Mouse (Mus musculus): ENCODE measurements around the gene Slc9a2. TPM values are rescaled to one million over a fixed set of nuclear protein-coding genes. Genes with fewer than 3 reads are reported as not detected.

The Slc9a2 gene
- polyA plus RNA-seq (2014; fragmentation: Nextera tagmentation; extraction: Ambion mirVana) = 0.07 TPM in 1 of 2 replicates, not detected in the other

DNA sequence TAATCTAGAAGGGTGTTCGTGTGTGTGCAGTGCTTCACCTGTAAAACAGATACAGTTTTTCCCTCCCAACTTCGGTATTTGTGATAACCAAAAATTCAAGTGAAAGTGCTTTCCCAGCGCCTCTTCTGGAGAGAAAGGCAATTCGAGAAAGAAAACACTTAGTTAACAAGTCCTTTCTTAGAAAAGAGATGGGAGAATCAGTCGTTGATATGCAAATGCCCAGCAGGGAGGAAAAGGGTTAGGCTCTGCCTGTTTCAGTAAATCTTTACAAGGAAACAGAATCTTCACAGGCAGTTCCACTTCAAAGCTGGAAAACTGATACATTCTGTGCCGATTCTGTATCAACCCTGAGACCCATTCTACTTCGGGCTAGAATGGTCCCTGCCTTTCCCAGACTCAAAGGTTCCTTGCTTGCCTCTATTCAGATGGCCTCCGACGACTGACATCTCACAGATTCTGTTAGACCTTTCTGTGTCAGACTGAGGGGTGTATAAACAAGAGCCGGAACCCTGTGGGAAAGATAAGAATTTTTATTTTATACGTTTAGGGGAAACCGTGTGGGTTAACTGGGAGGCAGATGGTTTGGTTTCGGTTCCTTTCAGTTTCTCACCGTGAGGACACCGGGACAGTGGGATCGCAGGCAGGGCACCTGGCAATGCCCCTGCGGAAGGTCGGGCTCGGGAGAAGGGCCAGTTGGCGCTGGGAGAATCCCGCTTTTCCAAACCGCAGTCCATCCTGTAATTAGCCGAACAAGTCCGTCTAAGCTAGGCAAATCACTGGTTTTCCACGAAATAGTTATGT is at the start of gene Slc9a2:
TSS of gene Slc9a2 (plus strand) at position 508 of the 801 bp plus-strand sequence.
- no peak for ATAC-seq (ENCODE audit: insufficient read depth)
- peaks cover 55% of the 10 kb centered on the region for H3K27me3 ChIP-seq (ENCODE audit: insufficient read depth, low read length)

GRCm38 (mm10) chr1:40632407-40633062 is 47.8 kb upstream of the Slc9a2 start:
- Histone ChIP-seq H3K27ac (ENCODE audit: low read depth) (no peak overlapping the region), H3K4me2 (no peak overlapping the region), H3K36me3 (ENCODE audit: insufficient read depth) (no peaks in the 10 kb centered on the region), H3K4me3 (ENCODE audit: low read depth, low read length) (no peak overlapping the region), H3K4me1 (ENCODE audit: insufficient read depth) (no peaks in the 10 kb centered on the region), H3K27me3 (ENCODE audit: insufficient read depth, low read length) (no peaks in the 10 kb centered on the region), H3K9ac (no peak overlapping the region), H3K9me3 (ENCODE audit: low read depth, low read length) (no peaks in the 10 kb centered on the region)
- TF ChIP-seq CTCF (IDR thresholded peaks at IDR 0.05; ENCODE audit: low read depth) = no peak
- 60% methylated on average over 2 of the region's 2 CpGs for WGBS
- ATAC-seq (ENCODE audit: insufficient read depth) (no peak), DNase-seq (no peak)

More for the DNA sequence above, at the start of gene Slc9a2:
- H3K4me2 ChIP-seq = peak within 1 kb of the TSS; percentile 96
- no peak for TF ChIP-seq CTCF (IDR thresholded peaks at IDR 0.05; ENCODE audit: low read depth)
- H3K27ac ChIP-seq (ENCODE audit: low read depth) = no peak within 1 kb of the TSS
- 2% methylated on average over 25 of the region's 25 CpGs for WGBS
- no peaks in the 10 kb centered on the region for H3K4me1 ChIP-seq (ENCODE audit: insufficient read depth)
- H3K9me3 ChIP-seq (ENCODE audit: low read depth, low read length) = no peaks in the 10 kb centered on the region
- peak within 1 kb of the TSS; percentile 40; the same call in 1 of the 2 replicates for H3K9ac ChIP-seq
- peak; percentile 10 for DNase-seq
- peak within 1 kb of the TSS; percentile 56 for H3K4me3 ChIP-seq (ENCODE audit: low read depth, low read length)
- no peaks in the 10 kb centered on the region for H3K36me3 ChIP-seq (ENCODE audit: insufficient read depth)

GRCm38 (mm10) chr1:40634608-40635007 is 45.8 kb upstream of the Slc9a2 start:
- ATAC-seq (ENCODE audit: insufficient read depth) = no peak
- Histone ChIP-seq H3K27me3 (ENCODE audit: insufficient read depth, low read length) (no peaks in the 10 kb centered on the region), H3K27ac (ENCODE audit: low read depth) (no peak overlapping the region), H3K36me3 (ENCODE audit: insufficient read depth) (no peaks in the 10 kb centered on the region), H3K9ac (no peak overlapping the region), H3K4me2 (no peak overlapping the region), H3K4me1 (ENCODE audit: insufficient read depth) (no peaks in the 10 kb centered on the region), H3K9me3 (ENCODE audit: low read depth, low read length) (no peaks in the 10 kb centered on the region), H3K4me3 (ENCODE audit: low read depth, low read length) (no peak overlapping the region)
- no peak for TF ChIP-seq CTCF (IDR thresholded peaks at IDR 0.05; ENCODE audit: low read depth)
- 73% methylated on average over 4 of the region's 4 CpGs for WGBS
- no peak for DNase-seq

DNA sequence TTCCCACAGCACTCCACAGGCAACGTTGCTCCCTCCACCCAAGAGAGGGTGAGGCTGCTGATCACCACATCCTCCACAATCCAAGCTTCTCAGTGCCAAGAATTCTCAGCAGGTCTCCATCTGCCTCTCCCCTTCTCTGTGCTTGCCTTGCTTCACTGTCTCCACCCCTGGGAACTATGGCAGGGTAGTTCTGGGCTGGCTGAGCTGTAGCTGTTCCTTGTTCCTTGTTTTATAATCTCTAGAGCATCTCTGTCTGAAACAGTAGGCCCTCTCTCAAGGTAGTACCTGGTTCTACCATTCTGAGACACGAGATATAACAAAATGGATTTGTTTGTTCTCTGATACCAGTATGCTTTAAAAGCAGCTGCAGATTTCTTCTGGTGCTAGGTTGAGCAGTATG is 32.1 kb upstream of the Slc9a2 start:
- Histone ChIP-seq H3K36me3 (ENCODE audit: insufficient read depth) (no peaks in the 10 kb centered on the region), H3K4me1 (ENCODE audit: insufficient read depth) (no peaks in the 10 kb centered on the region), H3K9ac (no peak overlapping the region), H3K27ac (ENCODE audit: low read depth) (no peak overlapping the region), H3K4me3 (ENCODE audit: low read depth, low read length) (no peak overlapping the region), H3K27me3 (ENCODE audit: insufficient read depth, low read length) (no peaks in the 10 kb centered on the region), H3K4me2 (no peak overlapping the region), H3K9me3 (ENCODE audit: low read depth, low read length) (no peaks in the 10 kb centered on the region)
- ATAC-seq (ENCODE audit: insufficient read depth) (no peak), DNase-seq (no peak)
- no peak for TF ChIP-seq CTCF (IDR thresholded peaks at IDR 0.05; ENCODE audit: low read depth)
- 55% methylated on average over 2 of the region's 2 CpGs for WGBS

DNA sequence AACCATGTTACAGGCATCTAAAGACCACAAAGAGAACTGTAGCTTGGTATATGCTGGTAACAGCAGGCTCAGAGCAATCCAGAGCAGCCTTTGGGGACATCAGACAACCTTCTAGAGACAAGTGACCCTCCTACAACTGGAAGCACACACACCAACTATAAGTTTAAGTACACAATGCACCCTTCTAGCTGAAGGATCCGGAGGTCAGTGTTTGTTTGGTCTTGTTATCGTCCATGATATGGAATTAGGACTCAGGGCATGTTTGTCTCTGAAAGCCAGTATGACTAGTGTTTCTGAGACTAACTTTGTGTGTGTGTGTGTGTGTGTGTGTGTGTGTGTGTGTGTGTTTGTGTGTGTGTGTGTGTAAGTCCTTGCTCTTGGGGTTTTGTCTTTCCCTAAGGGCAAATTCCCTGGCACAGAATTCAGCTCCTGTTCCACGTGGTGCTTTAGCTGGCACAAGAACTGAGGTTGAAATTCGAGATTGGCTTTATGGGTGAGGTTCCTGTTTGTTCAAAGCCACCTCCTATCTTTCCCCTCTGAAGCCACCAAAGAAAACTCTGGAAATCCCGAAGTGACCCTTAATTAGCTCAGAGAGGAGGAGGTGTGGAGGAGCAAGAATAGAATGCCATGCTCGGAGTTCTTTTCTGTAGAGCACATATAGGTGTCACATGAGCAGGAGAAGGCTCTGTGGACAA is 29.4 kb upstream of the Slc9a2 start:
- H3K27ac ChIP-seq (ENCODE audit: low read depth) = no peak overlapping the region
- H3K4me3 ChIP-seq (ENCODE audit: low read depth, low read length) = no peak overlapping the region
- no peak overlapping the region for H3K4me2 ChIP-seq
- no peaks in the 10 kb centered on the region for H3K9me3 ChIP-seq (ENCODE audit: low read depth, low read length)
- H3K27me3 ChIP-seq (ENCODE audit: insufficient read depth, low read length) = no peaks in the 10 kb centered on the region
- no peak overlapping the region for H3K9ac ChIP-seq
- no peaks in the 10 kb centered on the region for H3K4me1 ChIP-seq (ENCODE audit: insufficient read depth)
- no peak for TF ChIP-seq CTCF (IDR thresholded peaks at IDR 0.05; ENCODE audit: low read depth)
- 41% methylated on average over 6 of the region's 6 CpGs for WGBS
- H3K36me3 ChIP-seq (ENCODE audit: insufficient read depth) = no peaks in the 10 kb centered on the region
- ATAC-seq (ENCODE audit: insufficient read depth) (no peak), DNase-seq (no peak)

- H3K9me3 ChIP-seq (ENCODE audit: low read depth, low read length) = no peaks in the 10 kb centered on the region
- H3K36me3 ChIP-seq (ENCODE audit: insufficient read depth) = no peaks in the 10 kb centered on the region
- no peaks in the 10 kb centered on the region for H3K27me3 ChIP-seq (ENCODE audit: insufficient read depth, low read length)
- H3K9ac ChIP-seq = no peak overlapping the region
- ATAC-seq (ENCODE audit: insufficient read depth) (no peak), DNase-seq (no peak)
- TF ChIP-seq CTCF (IDR thresholded peaks at IDR 0.05; ENCODE audit: low read depth) = no peak
- no peak overlapping the region for H3K27ac ChIP-seq (ENCODE audit: low read depth)
- 59% methylated on average over 4 of the region's 4 CpGs for WGBS
- no peaks in the 10 kb centered on the region for H3K4me1 ChIP-seq (ENCODE audit: insufficient read depth)
- H3K4me2 ChIP-seq = no peak overlapping the region
- H3K4me3 ChIP-seq (ENCODE audit: low read depth, low read length) = no peak overlapping the region
These were observed 23.3 kb upstream of the Slc9a2 start for GRCm38 (mm10) chr1:40657035-40657434.
